Mouse (Mus musculus): ENCODE measurements around the gene Npm1. TPM values are rescaled to one million over a fixed set of nuclear protein-coding genes. Genes with fewer than 3 reads are reported as not detected.

Gene Npm1
- total RNA-seq (2021): 100 to 1,000 TPM; 176 to 188 TPM
- long read RNA-seq, experiment 1, transcript Npm1-201 (11 exons, 1,633 nt): major isoform, 81 of 90 reads
- long read RNA-seq, experiment 1, partial matches to known transcripts: 3 of 90 reads
- long read RNA-seq, experiment 1, other reads (novel, unspliced or antisense): 1 of 90 reads
- long read RNA-seq, experiment 2, transcript Npm1-201 (11 exons, 1,633 nt): major isoform, 166 of 187 reads
- long read RNA-seq, experiment 2, transcript Npm1-204 (10 exons, 1,157 nt): minor isoform, 10 of 187 reads
- long read RNA-seq, experiment 2, partial matches to known transcripts: 6 of 187 reads
- long read RNA-seq, experiment 2, other reads (novel, unspliced or antisense): 5 of 187 reads

DNA sequence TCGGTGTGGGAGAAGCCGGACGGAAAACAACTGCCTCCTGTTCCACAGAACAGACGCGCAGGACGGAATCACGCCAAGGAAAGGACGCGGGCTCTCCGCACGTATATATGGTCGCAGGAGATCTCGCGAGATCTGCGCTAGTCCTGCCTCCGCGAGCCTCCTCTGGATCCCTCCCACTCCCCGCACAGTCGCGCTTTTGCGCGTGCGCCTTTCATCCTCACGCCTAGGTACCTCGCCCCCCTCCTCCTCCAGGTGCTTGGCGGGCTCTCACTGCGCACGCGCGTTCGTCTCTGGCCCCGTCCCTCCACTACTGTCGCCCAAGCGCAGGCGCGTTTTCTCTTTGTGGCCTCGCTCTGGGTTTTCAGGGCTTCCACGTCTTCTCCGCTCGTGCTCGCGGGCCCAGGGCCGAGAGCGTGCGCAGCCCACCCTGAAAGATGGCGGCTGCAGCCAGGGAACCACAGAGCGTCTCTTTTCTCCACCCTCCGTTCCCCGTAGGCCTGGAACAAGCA, at the start of gene Npm1:
Gene Npm1 (minus strand): TSS at position 209 of the 509 bp plus-strand sequence.
- peak; percentile 99 to 100 for DNase-seq (ENCODE audit: low spot score in 2 of 2)

DNA sequence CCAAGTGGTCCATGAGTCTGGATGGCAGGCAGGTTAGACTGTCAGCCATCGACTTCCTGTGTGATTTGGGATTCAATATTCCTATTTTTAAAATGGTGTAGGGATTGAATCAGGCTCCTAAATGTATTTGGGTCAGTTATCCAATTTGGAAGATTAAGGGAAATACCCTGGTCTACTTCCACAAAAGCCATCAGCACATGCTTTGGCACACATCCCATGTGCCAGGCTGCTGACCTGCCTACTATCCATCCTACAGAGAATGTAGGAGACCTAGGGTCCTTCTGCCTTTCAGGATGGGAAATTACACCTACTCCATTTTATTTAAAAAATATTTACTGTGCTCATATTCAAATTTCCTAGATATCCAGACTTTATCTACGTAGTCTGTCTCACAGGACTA, 44.4 kb upstream of the Npm1 start:
- no peak for DNase-seq (ENCODE audit: low spot score in 2 of 2)

DNA sequence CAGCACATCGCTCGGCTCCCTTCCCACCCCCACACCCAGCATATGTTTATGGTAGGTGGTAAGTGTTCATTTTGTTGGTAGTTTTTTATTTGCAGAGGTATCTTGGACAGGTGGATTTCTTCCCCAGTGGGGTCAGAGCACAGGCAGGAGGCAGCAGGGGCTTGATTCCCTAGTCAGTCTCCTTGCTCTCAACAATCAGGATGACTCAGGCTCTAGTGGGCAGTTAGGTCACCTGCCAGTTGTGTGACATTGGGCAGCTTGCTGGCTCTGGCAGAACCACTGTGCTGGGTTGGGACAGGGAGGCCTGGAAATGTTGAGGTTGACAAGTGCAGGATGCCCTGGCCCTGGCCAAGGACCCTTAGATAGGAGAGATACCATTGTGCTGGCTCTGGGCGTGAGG, 42.0 kb upstream of the Npm1 start:
- no peak for DNase-seq (ENCODE audit: low spot score in 2 of 2)

DNA sequence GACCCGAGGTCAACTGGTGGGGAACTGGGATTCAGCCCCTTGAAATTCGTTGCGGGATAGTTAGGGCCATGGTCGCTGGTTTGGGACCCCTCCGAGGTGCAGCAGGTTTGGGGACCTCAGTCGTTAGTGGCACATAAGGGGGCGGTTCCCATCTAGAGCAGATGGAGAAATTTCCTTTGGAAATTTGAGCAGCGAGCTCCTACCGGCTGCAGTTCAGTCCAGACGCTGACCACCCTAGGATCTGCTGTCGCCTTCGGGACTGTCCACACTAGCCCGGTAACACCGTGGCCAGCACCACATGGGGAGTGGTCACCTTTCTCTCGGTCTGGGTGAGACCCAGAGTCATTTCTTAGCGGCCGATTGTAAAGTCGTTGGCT, 41.3 kb upstream of the Npm1 start:
- no peak for DNase-seq (ENCODE audit: low spot score in 2 of 2)

DNA sequence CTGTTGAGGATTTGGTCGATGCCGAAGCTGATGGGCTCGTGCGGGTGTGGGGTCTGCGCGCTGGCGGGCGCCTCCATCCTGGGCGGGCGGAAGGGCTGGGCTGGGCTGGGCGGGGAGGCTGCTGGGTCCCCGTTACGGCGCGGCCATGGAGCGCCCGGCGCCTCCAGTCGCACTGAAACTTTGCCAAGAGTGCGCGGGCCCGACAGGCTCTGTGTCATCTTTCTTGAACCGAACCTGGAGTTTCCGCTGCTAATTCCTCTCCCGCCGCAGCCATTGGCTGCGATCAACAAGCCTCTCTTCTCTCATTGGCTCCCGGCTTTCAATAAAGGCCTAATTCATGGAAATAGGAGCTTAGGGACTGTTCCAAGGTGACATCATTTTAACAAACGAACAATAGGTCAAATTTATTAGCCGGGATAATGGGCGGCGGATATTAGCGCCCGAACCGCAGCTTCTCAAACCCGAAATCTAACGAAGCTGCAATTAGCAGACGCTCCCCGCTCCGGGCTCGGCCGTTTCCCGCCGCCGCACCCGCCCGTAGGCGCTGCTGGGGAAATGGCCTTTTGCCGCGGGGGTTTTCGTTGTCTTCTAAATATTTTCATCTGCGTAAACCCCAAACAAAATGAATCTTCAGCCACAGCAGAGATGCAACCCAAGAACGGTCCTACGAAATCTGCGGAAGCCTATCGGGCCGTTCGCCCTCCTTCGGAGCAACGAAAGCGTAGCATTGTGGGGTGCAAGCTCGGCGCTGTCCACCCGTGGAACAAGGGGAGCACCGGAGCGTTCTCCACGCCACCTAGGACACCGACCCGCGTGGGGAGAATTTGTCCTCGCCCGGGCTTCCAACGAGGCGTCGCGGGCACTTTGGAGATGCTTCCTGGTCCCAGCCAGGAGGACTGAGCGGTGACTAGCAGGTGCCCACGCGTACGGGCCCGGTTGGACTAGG, 40.6 kb upstream of the Npm1 start, which contains the start of gene Tlx3:
Gene Tlx3 (minus strand): TSS at position 207 of the 946 bp plus-strand sequence.
- DNase-seq (ENCODE audit: low spot score in 2 of 2): peak; percentile 33 to 64

DNA sequence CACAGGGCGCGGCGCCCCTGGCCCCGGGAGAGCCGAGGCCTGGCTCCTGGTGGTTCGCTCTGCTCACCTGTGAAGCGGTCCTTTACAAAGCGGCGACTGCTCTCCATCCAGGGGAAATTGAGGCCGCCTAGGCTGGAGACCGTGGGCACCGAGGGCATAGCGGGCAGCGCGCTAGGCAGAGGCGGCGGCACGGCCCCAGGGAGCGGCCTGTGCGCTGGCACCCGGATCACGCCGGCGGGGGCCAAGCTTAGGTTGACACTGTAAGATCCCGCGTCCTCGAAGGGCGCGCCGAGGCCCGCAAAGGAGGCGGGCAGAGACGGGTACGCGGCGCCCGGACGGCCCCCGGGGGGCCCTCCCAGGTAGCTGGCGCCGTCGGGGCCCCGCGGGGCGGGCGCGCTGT, 40.0 kb upstream of the Npm1 start:
- no peak for DNase-seq (ENCODE audit: low spot score in 2 of 2)

DNA sequence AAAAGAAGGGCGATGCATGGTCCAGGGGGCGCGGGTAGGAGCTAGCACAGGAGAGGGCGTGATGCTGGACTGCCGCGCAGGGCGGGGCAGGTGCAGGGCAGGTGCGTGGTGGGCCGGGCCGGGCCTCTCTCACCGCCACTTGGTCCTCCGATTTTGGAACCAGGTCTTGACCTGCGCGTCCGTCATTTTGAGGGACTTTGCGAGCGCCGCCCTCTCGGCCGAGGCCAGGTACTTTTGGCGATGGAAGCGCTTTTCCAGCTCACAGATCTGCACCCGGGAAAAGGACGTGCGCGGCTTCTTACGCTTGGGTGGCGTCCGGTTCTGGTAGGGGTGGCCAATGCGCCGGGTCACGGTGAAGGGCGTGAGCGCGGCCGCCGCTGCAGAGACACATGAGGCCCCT, 39.3 kb upstream of the Npm1 start:
- no peak for DNase-seq (ENCODE audit: low spot score in 2 of 2)

DNA sequence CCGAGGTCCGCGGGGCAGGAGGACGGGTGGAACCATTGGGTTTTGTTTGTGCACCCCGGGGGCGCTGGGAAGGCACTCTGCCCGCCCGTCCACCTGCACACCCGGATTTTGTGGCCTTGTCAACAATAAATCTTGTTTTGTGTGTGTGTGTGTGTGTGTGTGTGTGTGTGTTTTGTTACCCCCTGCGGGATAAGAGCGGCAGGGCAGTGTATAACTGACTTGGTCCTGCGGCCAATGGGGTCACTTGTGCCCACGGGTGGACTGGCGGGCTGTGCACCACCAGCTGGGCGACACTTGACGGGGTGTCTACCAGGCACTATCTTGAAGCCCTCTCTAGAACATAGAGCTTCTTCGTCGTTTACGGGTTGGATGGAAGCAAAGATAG, 38.6 kb upstream of the Npm1 start:
- peak in 1 of 2 experiments; percentile 7 for DNase-seq (ENCODE audit: low spot score in 2 of 2)

DNA sequence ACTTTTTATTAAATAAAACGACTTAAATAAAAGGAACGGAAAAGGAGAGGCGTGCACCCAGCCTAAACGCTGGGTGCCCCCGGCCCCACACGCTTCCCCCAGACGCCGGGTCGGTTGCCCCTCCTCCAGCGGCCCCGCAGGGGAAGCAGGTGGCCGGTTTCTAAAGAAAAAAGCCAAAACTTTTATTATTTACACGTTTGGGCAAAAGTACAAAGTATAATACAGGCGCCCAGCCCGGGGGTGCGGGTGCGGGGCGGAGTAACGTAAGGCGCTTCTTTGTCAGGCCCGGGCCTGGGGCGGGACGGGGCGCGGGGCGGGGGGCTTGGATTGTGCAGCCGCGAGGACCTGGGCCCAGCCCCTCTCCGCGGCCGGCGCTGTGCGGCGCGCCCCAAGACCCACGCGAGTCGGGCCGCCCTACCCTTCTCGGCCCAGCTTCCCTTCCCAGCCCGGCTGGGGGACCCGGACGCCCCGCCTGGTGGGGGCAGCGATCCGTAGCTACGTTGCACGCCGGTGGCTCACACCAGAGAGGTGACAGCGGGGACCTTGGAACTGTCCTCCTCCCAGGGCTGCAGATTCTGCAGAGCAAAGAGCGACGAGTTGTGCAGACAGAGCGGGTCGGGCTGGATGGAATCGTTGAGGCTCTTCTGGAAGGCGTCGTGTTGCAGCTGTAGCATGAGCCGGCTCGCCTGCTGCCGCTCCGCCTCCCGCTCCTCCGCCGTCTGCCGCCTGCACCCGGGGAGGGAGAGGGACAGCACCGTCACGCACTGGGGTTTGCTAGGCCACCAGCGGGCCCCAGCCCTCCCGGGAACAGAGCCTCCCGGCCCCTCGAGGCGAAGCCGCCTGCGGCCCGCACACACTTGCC, 38.0 kb upstream of the Npm1 start:
- DNase-seq (ENCODE audit: low spot score in 2 of 2): no peak

DNA sequence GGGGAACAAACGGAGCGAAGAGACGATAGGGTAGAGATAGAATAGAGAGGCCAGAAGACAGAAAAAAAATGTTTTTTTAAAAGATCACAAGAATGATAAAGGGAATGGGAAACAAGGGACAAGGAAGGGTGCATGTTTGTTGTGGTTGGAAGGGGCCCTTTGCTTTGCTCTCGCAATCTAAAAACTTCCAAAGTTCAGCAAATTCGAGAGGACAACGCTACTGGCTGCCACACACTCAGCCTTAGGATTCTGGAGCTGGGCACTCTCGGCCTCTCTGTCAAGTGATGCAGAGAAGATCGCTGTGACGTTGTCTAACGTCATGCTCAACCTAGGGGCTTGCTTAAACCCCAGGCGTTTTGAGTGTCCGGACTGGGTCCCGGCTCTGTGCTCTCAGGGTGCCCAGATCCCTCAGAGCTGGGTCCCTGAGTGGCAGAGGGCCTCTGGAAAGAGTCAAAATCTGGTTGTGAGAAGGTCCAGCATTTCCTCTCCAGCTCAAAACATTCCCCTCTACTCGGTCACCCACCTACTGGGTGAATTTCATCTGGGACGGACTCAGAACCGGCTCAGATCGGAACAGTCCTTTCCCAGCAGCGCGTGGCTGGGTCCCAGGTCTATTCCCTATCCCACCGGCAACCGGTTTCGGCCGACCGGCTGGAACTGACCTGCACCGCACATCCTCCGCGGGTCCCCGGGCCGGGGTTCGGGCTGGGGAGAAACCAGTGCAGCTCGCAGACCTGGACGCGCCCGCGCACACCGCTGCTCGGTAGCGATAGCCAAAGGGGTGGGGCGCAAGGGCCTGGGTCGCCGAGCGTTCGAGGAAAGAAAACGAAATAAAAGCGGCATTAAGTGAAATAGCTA, 37.1 kb upstream of the Npm1 start:
- DNase-seq (ENCODE audit: low spot score in 2 of 2): no peak

DNA sequence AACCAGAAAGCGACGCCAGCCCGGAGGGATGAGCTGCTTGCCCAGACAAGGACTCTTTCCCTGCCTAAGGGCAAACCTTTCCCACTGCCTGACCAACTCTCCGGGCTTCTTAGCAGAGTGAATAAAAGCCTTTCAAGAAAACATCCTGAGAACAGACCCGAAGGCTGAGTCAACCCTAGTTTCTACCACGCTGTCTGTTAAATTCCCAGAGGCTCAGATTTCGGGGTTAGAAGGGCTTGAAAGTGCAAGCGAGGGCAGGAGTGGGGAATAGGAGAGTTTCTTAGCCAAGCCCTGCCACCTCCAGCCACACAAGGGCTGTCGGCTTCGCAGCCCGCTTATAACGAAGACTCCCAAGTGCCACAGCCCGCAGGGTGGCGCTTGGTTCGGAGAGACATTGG, 36.1 kb upstream of the Npm1 start:
- no peak for DNase-seq (ENCODE audit: low spot score in 2 of 2)

DNA sequence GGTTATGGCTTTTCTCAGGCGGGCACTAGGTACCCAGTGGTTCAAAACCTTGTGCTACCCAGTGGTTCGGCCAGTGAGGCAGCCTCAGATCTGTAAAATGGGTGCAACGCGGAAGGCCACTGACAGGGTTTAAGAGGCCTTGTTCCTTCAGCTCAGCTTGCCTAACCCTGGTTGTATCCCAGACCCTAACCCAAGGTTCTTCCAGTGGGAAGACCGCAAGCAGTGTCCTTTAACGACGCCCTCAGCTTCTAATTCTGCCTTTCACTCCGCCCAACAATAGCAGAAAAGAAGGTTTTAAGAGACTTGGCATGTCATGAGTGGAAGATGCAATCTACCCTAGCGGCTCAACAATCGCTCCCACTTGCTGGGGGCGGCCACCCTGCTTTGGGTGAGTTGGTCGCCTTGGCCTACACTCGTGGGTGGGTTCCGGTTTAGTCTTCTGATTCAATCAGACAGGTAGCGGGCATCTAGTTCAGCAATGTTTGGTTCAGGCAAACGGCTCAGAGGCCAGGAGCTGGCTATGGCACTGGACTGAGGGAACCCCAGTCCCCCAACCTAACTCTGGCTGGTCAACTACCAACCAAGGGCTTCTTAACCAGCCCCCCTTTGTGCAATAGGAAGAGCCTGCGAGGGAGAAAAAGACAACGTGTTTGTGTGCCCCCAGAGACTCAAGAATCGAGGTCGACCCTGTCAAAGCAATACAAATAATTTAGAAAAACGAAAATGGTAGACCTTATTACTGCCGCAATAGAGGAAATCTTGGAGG, 35.5 kb upstream of the Npm1 start:
- no peak for DNase-seq (ENCODE audit: low spot score in 2 of 2)

DNA sequence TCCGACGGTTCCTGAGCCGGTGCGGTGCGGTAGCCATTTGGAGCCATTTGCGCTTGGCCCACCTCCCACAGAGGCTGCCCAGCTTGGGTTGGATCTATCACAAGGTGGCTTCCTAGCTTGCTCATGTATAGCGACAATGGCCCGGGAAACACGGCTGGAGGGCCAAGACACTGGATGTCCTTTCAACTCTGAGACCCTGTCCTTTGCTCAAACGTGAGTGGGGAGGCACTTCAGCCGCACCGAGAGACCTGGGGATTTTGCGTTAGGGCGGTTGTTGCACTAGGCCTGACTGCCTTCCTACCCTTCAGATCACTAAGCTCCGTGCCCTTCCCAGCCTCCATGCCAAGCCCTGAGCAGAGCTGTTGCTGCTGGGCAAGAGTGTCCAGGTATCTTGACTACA, 34.7 kb upstream of the Npm1 start:
- DNase-seq (ENCODE audit: low spot score in 2 of 2): no peak

DNA sequence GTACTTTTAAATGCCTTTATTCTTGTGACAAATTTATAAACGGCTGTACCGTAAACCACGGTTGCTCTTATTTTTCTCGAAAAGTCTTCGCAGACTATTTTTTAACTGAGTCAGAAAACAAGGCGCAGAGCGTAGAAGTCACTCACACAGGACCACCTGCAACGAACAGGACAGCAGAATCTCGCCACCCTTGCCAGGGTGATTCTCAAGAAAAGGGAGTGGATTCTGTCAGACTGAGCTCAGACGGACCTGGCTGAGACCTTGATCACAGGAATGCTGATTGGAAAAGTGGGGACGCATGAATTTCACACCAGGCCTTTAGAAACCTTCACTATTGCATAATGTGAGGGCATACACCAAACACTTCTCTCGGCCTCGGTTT, 34.1 kb upstream of the Npm1 start:
- no peak for DNase-seq (ENCODE audit: low spot score in 2 of 2)

DNA sequence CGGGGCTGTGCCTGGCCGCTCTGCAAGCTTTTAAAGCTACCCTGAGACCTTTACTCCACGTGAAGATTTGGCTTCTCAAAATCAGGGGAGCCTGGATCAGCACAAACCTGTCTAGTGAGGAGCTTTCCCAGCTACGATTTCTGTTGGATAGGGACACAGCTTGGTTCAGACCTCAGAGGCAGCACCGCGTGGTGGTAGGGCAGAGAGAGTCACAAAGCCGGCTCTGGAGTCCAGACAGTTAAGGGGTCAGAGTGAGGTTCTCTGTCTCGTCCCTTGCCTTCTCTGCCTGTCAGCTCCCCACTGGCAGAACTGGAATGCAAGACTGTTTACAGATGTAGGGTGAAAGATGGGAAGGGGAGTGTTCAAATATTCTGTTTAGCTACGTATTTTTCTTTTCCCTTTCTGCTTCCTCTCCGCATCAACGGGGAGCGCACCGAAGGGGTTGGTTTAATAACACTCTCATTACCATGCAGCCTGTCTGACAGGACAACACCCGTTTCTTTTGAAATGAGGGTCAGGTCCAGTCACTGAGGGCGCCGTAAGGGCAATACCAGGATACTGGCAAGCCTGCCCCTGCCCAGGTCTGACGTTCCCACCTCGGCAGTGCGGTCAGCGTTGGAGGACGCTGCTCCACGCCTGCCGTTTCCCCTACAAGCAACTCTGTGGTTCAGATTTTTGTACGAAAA, 33.6 kb upstream of the Npm1 start:
- no peak for DNase-seq (ENCODE audit: low spot score in 2 of 2)

DNA sequence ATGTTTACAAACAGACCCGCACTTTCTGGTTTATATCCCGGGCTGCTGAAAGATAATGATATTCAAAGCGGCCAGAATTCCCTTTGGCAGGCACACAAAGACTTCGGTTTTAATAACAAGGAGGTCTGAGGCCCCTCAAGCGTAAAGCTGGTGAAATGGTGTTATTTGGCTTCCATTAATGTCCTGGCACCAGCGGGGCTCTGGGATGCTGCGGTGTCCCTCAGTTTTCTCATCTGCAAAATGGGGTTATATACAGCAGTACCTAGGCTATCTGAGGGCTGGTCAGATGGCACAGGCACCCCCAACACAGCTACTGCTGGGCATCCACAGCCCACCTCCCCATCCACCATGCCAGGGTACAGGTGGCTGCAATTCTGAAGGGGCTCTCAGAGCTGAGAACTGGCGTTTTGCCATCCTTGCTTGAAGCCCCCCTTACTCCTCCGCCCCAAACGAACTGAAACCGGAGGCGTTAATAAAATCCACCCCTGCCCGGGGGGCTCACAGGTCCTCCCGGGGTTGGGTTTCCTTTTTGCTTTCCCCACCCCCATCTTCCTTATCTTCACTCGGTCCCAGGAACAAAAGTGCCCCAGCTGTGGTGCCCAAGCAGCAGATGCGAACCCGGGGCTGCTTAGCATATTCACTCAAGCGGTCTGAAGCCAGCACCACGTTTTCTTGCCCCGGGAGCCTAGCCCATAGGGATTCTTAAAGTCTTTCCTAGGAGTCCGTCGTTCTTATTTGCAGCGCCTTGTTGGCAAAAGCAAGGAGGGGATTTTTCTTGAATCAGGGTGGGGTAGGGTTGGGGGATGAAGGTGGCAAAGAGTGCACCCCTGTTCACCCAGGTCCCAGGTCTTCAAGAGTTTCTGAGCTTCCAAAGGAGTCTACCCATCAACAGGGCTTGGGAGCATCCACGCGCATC, 32.8 kb upstream of the Npm1 start:
- DNase-seq (ENCODE audit: low spot score in 2 of 2): no peak

DNA sequence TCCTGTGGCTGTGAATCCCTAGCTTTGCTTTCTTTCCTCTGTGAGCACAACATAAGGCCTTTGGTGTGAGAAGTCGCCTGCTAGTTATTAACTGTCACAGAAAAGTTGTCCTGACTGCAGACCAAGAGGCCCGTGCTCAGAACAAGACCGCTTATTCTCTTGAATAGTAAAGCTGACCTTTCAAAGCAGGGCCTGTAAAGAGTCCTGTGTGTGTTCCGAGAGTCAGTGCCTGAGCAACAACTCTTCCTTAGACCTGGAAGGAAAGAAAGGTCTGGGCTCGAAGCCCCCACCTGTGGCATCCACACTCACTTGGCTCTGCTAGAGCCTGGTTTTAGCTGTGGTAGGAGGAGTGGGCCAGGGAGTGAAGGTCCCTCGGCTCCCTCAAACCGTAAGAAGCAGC, 32.1 kb upstream of the Npm1 start:
- no peak for DNase-seq (ENCODE audit: low spot score in 2 of 2)

DNA sequence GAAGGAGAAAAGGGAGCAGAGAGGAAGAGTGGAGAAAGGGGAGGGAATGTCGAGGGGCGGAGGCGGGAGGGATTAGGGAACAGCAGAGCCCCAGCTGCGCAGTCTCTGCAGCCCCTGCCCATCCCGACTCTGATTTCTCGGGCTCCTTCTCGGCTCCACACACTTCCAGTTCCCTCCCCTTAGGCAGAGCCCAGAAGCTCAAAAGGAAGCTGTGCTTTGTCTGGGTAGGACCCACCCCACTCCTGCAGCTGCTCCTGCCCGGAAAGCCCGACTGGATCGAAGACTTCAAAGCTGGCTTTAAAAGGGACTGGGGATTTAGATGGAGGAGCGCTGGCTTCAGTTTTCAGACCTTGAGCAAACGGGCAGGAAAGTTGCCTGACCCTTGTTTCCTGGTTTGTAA, 30.7 kb upstream of the Npm1 start:
- no peak for DNase-seq (ENCODE audit: low spot score in 2 of 2)

Measured in layer of hippocampus, postnatal 14 days (tissue).